Mouse (Mus musculus): Measurements from ENCODE around the gene Bri3.
"Not testable (repeated sequence)": the region's sequence is repeated elsewhere in the genome, so short reads cannot be mapped to it uniquely, and the experiment has no call there.

The Bri3 gene

DNA sequence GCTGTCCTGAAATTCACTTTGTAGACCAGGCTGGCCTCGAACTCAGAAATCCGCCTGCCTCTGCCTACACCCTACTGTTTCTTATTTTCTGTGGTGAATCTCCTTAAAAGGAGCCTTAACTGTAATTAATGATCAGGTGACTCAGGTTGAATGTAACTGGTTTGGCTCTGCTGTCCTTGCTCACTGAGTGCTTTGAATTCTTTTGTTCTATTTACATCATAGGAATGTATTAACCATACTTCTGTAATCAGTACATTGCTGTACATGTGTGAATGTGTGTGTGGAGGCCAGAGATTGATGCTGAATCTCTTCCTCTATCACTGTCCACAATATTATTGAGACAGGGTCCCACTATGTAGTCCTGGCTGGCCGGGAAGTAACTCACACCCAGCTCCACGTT is 64.7 kb downstream of the Bri3 start:
- DNase-seq = no peak

DNA sequence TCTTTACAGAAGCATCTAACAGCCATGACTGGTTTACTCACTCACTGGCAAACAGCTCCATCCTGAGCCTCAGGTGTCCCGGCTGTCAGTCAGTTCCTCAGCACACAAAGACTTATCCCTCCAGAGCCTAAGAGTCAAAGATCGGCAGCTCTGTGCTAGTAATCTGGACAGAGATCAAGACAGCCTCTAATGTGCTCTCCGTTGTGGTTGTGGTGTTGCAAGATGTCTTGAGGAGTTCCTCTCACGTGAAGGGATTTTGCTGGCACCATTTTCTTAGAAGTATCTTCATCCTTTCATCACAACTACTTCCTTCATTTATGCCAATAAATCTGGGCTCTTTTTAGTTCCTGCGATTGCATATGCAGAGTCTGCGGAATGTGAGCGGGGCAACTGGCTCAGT is 67.9 kb downstream of the Bri3 start:
- DNase-seq = no peak

DNA sequence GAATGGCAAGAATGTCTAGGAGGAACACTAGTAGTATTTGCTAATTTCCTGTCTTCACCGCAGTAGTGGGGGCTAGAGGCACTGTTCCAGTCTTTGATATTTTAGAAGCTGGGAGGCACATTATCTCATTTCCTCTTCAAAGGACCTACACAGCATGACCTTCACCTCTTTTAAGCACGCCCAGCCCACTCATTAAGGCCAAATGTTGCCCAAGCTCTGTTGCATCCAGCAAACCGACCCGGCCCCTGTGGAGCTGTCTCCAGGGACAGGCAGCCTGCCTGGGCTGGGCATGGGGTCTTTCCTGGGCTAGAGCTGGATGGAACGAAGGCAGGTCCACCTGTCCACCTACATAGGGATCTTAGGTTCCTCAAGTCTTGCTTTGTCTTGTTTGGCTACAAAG is 69.1 kb downstream of the Bri3 start:
- no peak for DNase-seq

DNA sequence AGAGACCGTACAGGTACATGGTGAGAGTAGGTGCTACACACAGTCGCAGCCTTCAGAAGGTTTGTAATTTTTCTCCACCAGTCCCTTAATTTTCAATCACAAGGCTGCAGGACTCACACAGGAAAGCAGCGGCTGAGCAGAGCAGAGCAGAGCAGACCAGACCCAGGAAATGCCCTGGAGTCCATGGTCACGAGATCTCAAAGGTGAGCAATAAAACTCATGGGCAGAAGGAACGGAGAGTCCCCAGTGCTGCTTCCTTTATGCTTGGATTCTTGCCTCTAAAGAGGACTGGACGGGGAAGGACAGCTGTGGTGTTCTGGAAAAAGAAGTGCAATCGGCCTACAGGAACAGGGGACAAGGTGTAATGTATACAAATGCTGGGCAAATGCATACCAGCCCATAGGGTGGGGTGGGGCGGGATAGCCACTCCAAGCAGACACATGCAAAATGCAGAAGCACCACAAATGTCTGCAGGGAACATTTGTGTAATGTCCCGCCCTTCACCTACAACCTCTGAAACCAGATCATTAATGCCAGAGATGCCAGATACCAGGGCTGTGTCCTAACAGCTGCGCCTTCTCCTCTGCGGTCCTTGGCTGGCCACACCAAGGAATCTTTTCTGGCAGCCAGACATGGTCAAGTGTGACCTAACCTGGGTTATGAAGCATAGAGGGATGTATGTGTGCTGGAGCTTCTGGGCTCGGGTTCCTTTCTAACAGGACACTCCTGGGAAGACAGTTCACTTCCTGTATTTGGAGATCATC is 70.7 kb downstream of the Bri3 start:
- no peak for DNase-seq

DNA sequence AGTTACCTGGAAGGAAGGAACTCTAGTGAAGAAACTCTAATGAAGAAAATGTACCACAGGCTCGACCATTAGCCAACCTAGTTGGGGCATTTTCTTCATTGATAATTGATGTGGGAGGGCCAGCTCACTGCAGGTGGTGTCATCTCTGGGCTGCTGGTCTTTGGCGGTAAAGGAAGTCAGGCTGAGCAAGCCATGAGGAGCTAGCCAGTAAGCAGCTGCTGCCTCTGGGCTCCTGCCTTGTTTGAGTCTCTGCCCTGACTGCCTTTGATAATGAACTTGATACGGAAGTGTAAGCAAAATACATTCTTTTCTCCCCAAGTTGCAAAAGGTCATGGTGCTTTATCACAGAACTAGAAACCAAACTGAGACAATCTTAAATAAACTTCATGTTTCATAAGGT is 72.2 kb downstream of the Bri3 start:
- no peak for DNase-seq

DNA sequence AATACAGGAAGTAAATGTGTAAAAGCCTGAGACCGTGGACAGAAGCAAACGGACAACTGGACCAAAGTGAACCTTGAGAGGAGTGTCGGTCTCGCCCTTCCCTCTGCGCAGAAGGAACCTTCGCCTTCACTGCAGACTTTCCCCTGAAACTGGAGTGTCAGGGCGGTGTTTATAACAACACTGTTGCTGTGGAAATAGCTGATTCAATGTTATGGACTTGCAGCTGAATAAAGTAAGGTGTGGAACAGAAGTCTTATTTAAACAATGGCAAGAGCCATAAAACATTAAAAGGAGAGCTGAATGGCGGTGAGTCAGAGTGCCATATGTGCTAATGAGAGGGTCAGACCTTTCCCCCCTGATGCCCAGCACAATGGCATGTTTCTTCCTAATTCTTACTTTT is 73.2 kb downstream of the Bri3 start:
- DNase-seq = no peak

DNA sequence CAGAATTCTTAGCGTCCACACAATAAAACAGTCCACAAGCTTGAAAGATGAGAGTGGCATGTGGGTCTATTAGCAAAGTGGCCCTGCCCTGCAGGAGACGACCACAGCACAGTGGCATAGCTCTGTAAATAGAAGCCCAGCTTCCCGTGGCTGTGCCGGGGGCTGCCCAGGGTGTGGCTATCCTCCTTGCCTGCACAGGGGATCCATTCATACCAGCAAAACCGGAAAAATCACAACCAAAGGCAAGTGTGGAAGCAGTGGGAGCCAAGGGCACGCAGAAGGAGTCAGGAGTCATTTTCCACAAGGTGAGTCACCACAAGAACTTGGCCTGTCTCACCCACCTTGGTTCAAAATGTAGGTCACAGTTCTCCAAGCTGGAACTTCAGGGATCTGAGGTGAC is 74.0 kb downstream of the Bri3 start:
- DNase-seq = no peak

DNA sequence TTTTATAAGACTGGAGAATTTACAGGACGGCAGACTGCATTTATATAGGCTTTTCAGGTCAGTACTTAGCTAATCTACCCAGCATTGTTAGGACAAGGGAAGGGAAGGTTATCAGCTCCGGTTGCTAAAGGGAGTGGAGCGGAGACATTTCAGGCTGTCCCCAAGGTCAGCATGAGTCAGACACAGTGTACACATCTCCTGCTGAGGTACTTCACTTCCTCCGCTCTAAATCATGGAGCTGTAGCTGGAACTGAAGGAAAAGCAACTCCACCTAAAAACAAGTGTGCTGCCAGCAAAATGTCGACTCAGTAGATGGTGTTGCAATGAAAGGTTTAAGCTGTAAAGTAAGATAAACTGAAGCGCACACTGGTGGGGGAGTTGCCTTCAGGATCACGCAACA is 77.4 kb downstream of the Bri3 start:
- no peak for DNase-seq

DNA sequence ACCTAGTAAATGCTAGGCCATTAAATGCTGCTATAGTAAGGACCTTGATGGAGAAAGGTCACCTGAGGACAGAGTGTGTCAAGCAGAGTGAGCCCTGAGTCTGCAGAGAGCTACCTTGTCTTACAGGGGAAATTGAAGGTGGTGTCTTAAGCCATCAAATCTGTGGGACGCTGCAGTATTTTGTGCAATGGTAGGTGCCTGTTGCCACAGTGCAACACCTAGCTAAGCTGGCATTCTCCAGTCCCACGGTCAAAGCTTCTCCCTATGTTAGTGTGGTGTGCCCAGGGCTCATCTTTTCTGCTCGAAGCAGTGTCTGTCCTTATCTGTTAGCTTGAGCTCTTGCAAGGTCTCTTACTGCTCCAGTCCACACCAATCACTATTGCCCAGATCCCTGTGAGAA is 78.5 kb downstream of the Bri3 start:
- DNase-seq = no peak

DNA sequence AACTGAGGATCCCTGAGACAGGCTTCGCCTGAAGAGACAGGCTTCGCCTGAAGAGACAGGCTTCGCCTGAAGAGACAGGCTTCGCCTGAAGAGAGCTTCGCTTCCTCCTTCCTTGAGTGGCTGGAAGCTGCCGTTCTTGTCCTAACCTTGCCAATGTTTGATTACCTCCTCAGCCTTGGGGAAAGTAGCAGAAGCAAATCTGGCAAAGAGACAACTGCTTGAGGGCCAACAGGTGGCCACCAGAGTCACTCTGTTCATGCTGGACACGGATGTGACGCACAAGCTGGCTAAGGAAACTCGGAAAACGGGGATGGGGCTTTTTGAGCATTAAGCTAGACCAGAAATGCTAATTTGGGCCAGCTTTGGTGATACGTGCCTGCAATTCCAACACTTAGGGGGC is 89.8 kb downstream of the Bri3 start:
- no peak for DNase-seq

DNA sequence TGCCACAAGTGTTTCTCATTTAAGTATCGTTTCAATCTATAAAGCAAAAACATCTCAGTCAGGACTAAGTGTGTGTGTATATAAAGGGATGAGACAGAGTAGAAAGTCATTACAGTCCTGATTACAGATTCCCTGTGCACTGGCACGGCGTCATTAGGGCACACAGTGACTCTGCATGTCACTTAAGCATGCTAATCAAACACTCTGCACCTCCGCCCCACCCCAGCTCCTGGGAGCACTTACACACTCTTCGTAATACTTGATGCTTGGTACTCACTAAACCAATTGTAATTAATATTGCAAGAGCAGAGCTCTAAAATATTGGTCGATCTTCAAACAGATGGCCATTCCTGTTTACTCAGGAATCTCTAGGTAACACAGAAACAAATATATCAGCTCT is 91.1 kb downstream of the Bri3 start:
- DNase-seq = not testable (repeated sequence)

DNA sequence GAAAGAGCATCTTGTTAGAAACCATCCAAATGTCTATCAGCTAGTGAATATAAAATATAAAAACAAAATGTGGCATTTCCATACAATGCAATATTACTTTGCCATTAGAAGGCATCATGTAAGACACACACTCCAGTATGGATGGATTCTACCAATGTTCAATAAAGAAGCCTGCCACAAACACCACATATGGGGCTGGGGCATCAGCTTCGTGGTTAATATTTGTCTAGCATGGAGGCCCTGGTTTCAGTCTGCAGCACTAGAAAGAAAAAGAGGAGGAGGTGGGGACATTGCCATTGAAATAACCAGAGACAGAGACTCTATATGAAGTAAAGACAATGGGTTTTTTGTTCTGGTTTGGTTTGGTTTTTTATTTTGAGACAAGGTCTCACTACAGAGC is 94.5 kb downstream of the Bri3 start:
- no peak for DNase-seq

DNA sequence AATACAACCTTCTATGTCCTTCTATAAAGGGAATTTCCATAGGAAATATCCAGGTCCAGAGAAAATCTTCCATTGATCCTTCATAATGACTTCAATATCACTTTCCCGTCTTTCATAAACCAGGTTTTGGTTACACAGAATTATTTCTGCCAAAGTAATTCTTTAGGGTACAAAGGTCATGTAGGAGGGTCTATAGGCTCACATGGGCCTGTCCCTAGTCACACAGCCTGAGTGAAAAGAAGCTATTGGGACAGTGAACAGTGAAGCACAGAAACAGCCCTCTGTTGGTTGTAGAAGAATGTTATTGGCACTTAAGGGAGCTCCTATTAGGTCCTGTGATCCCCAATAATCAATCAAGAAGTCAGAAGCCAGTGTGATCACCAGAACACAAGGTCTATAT is 96.8 kb downstream of the Bri3 start:
- no peak for DNase-seq

DNA sequence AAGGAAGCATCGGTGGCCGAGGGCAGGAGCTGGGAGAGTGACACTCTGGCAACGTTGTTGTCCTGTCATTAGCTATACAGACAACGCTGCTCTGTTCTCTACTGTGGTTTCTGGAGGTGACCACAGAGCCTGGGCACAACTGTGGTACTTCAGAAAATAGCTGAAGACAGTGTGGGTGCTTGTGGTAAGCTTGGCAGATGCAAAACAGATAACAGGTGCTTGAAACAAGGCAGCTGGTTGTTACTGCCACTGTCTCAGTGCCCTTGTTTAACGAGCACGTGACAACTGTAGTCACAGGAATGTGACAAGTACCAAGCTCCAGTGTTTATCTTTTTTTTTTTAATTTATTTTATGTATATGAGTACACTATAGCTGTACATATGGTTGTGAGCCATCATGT is 100.4 kb downstream of the Bri3 start:
- no peak for DNase-seq

DNA sequence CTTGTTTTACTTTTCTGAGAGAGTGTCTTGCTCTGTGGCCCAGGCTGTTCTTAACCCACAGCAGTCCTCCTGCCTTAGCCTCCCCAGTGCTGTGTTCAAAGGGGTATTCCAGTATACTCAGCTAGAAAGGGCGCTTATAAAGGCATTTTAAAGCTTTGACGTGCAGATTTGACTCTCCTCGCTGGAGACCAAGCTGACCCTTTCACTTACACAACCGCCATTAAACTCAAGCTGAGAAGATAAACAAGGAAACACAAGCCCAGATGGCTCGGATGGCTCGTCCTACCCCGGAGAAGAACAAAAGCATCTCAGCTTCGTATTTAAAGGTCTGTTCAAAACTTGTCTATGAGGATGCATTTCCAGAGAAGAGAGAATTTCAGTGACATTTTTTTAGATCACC is 106.9 kb downstream of the Bri3 start:
- no peak for DNase-seq

DNA sequence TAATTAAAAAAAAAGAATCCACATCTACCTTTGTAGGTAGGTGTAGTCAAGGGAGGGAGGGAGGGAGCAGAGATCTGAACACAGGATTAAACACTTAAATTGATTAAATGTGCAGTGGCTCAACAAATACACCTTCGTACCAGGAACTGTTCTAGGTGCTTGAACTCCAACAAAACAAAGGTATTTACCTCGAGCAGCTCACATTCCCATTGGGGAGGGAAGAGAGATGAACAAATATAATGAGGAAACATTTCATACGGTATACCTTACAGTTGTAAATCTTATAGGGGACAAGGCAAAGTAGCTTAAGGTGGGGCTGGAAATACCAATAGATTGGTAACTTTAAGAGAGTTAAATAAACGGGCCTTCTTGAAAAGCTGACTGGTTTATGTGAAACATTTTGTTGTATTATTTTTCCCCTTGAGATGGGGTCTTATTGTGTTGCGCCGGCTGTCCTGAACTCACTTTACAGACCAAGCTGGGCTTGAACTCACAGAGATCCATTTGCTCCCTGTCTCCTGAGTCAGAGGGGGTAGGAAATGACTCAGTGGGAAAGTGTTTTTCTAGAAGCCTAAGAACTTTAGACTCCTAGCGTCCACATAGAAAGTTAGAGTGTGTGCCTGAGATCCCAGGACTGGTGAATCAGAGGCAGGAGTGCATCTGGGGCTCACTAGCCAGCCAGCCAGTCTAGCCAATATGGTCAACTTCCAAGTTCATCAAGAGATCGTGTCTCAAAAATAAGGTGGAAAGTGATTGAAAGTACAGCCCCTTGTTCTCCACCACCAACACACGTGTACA is 108.2 kb downstream of the Bri3 start:
- DNase-seq = no peak

DNA sequence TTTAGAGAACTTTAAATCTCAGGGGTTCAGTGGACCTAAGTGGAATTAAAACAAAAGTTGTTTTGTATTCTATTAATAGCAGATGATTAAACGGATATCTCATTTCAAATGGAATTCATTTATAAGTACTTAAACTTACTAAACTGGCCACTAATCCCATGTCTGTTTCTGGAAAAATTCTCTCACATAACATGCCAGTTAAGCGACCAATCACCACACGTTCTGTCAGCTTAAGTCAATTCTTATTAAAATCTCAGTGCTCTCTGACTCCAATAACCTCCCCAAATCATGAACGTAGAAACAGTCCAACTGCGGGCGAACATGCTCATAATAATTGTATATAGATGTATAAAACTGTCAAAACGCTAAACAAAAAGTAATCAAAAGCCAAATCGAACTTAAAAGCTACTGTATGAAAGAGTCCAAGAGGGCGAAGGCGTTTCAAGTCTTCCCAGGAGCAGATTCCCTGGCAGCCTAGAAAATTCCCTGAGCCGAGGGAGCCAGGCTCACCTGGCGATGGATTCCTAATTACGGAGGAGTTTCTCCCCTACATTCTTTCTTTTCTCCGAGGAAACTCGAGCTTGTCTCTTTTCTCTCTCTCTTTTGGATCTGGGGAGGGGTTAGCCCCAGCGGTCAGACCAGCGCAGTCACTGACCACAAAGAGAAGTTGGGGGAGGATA is 112.7 kb downstream of the Bri3 start:
- DNase-seq = no peak

DNA sequence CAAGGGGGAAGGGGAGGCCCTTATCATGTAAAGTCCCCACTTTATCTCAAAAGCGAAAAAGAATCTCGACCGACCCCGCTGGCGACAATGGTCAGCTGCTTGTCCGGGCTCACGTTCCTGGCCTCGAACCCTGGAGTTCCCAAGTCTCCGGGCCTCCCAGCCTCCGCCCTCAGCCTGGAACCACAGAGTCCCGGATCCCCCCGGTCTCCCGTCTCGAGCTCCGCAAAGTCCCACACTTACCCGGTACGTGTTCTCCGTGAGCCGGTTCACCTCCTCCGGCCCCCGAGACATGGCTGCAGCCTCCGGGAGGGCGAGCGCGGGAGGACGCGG is 113.3 kb downstream of the Bri3 start:
- DNase-seq = no peak

DNA sequence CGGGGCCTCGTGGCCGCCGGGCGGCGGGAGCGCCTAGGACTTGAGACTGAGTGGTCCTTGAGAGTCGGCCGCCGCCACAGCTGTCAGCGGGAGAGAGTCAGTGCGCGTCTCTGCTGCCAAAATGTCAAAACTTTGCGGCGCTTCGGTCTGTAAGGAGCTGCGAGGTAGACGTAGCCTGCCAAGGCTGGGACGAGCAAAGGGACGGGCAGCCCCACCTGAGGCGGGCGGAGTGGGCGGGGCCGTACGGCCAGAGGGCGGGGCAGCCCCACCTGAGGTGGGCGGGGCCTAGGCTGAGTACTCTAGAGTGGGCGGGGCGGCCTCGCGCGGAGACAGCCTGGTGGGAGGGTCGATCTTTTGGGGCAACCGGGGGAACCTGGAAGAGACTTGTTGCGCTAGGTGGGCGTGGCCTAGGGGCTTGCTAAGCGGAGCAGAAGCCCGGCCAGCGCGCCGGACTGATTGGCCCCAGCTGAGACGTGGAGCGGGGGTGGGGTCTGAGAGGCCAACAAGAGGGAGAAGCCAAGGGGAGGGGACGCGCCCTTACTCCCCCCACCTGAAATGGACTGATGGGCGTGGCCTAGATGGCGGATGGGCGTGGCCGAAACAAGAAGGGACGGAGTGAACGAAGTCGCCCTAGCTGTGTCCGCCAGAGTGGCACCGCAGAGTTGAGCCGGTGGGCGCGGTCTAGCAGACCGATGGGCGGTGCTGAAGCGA is 113.8 kb downstream of the Bri3 start, which contains the start of gene Baiap2l1:
Gene Baiap2l1, minus strand, starts transcription at position 232 of the 711 bp plus-strand sequence.
- DNase-seq = peak; percentile 31

DNA sequence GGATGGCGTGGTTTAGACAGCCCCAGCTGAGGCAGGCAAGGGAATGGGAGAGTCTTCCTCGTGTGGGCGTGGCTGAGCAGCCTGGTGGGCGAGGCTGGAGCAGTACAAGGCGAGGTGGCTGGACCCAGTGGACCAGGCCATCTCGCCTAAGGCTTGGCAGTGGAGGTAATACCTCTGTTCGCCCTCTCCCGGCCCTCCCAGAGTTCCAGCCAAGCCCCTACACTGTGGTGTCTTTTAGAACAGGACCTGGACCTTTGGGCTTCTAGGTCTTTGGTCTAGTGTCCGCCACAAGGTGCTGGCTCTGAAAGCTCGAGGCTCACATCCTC is 114.3 kb downstream of the Bri3 start:
- DNase-seq = no peak

DNA sequence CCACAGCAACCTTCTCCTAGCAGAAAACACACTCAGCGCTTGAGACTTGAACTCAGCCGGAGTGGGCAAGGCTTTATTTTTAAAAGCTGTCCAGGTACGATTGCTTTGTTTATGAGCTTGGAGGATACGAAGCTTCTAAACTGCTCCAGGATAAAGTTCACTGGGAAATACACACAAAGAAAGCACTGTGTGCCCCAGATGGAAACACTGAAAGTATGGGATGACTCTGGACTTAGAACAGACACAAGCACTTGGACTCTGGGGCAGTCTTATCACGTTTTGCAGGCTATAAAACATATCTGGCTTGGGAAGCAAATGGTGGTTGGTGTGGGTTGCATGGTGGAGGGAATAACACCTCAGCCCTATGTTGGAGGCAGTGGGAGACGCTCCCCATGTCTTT is 115.6 kb downstream of the Bri3 start:
- no peak for DNase-seq

DNA sequence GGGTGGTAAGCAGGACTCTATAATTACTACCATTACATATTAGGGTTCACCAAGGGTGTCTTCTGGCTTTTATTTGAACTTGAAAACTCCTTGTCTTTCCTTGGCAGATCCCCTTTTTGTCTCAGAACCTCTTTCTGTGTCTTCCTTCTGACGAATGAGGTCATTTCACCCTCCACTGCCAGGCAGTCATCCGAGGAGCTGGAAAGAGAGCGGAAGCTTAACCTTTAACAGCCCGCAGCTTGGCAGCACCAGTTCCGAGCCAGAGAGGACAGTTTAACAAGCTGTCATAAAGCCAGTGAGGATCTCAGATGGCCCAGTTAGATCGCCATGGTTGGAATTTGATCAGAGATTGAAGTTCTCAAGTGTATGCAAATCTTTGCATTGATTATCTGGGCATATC is 116.1 kb downstream of the Bri3 start:
- no peak for DNase-seq

DNA sequence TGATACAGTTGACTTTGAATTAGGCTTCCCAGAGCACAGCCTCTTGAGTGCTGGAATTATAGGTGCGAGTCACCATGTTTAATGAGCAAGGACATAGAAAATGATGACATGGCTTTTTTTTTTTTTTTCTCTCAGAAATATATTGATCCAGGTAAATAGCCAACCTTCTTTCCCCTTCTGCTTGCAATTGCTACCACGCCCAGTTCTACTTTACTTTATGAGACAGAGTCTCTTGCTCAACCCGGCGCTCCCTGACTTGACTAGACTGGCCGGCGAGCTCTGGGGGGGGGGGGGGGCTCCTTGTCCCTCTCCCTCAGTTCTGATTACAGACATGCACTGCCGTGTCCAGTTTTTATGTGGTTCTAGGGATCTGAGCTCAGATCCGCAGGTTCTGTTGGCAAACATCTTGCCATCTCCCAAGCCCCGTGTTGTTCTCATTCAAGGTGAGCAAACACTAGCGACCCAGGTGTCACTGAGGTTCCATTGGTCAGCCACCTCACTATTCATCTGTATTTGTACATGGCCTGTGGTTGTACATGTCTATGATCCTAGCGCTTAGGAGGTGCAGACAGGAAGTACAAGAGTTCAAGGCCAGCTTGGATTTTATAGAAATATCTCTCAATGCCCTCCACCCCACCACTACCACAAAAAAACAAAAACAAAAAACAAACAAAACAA is 120.6 kb downstream of the Bri3 start:
- DNase-seq = no peak

Measured in right cerebral cortex, adult 18-20 months (tissue).